Comparison of ENCODE assay signal across 24 mouse cellular contexts in genomic region chr2:80286397-80286796, GRCm38 (mm10). TPM values are rescaled to one million over a fixed set of nuclear protein-coding genes. Genes with fewer than 3 reads are reported as not detected.
"Had no signal": no experiment of that assay in that cellular context is flagged by ENCODE, and none has a peak within 500 bp of the region (broad histone marks: within the 10 kb centered on the region; RNA-seq: fewer than 3 reads in every experiment).

No protein-coding gene starts in this region.

- H3K27me3 ChIP-seq: limb, embryonic 15.5 days; liver, embryonic 12.5 days; neural tube, embryonic 12.5 days; stomach, embryonic 15.5 days had no signal

- H3K9ac ChIP-seq: limb, embryonic 15.5 days; liver, embryonic 12.5 days; lung, embryonic 14.5 days; neural tube, embryonic 12.5 days; stomach, embryonic 15.5 days had no signal

- ATAC-seq: liver, embryonic 12.5 days had no signal

- DNase-seq: kidney, postnatal 25 days; lung, embryonic 14.5 days; lung, postnatal 10 days; lung, postnatal 4 days; midbrain, embryonic 14.5 days; right cerebral cortex, postnatal 14 days; thymus, adult 2 months; thymus, postnatal 25 days had no signal

- H3K4me1 ChIP-seq: limb, embryonic 15.5 days; liver, embryonic 12.5 days; midbrain, embryonic 10.5 days; neural tube, embryonic 12.5 days; stomach, embryonic 15.5 days had no signal

- H3K9me3 ChIP-seq: limb, embryonic 15.5 days; liver, embryonic 12.5 days; midbrain, embryonic 10.5 days; neural tube, embryonic 12.5 days; stomach, embryonic 15.5 days had no signal

- H3K36me3 ChIP-seq: limb, embryonic 15.5 days; liver, embryonic 12.5 days; midbrain, embryonic 10.5 days; neural tube, embryonic 12.5 days; stomach, embryonic 15.5 days had no signal

- H3K4me3 ChIP-seq: limb, embryonic 15.5 days; liver, embryonic 12.5 days; midbrain, embryonic 10.5 days; neural tube, embryonic 12.5 days; stomach, embryonic 15.5 days had no signal

- H3K4me2 ChIP-seq: limb, embryonic 15.5 days; liver, embryonic 12.5 days; lung, embryonic 14.5 days; neural tube, embryonic 12.5 days; stomach, embryonic 15.5 days had no signal

- H3K27ac ChIP-seq: limb, embryonic 15.5 days; liver, embryonic 12.5 days; midbrain, embryonic 10.5 days; neural tube, embryonic 12.5 days; stomach, embryonic 15.5 days had no signal

RNA-seq across cellular contexts. Expression of gene Prdx6b, which starts 5.9 kb away (rescaled TPM):
- total RNA-seq: layer of hippocampus, postnatal 25 days; left cerebral cortex, adult 8-10 months; left cerebral cortex, postnatal 25 days; megakaryocyte, adult 5-6 weeks; monocyte, adult 5-6 weeks; neutrophil, adult 5-6 weeks had no signal
- polyA plus RNA-seq: kidney, embryonic 16.5 days; limb, embryonic 11.5 days; limb, embryonic 15.5 days; liver, embryonic 12.5 days; liver, embryonic 16.5 days; lung, embryonic 14.5 days; midbrain, embryonic 10.5 days; midbrain, embryonic 14.5 days; neural tube, embryonic 12.5 days; spleen, adult 2 months; thymus, adult 2 months; urinary bladder, adult 2 months had no signal
